Mouse (Mus musculus): ENCODE data around the gene Add3.
A peak's percentile ranks its signal among the peaks of the same experiment; 100 is the strongest.
"Not testable (repeated sequence)": the region's sequence is repeated elsewhere in the genome, so short reads cannot be mapped to it uniquely, and the experiment has no call there.

Gene Add3

GRCm38 (mm10) chr19:53193964-53194582 is 53.8 kb downstream of the Add3 start:
- DNase-seq (ENCODE audit: low spot score in 2 of 2) = peak in 1 of 2 experiments; percentile 57

GRCm38 (mm10) chr19:53194751-53195520 is 54.7 kb downstream of the Add3 start:
- no peak for DNase-seq (ENCODE audit: low spot score in 2 of 2)

- no peak for DNase-seq (ENCODE audit: low spot score in 2 of 2)
These were observed 56.7 kb downstream of the Add3 start for GRCm38 (mm10) chr19:53196961-53197360.

- no peak for DNase-seq (ENCODE audit: low spot score in 2 of 2)
These were observed 57.5 kb downstream of the Add3 start for GRCm38 (mm10) chr19:53197766-53198165.

- DNase-seq (ENCODE audit: low spot score in 2 of 2) = no peak
These were observed 58.7 kb downstream of the Add3 start for GRCm38 (mm10) chr19:53198706-53199572.

GRCm38 (mm10) chr19:53199711-53200110 is 59.5 kb downstream of the Add3 start:
- no peak for DNase-seq (ENCODE audit: low spot score in 2 of 2)

- no peak for DNase-seq (ENCODE audit: low spot score in 2 of 2)
These were observed 61.9 kb downstream of the Add3 start for GRCm38 (mm10) chr19:53202116-53202515.

- no peak for DNase-seq (ENCODE audit: low spot score in 2 of 2)
These were observed 66.7 kb downstream of the Add3 start for GRCm38 (mm10) chr19:53206986-53207385.

- DNase-seq (ENCODE audit: low spot score in 2 of 2) = no peak
These were observed 68.6 kb downstream of the Add3 start for GRCm38 (mm10) chr19:53208830-53209229.

- no peak for DNase-seq (ENCODE audit: low spot score in 2 of 2)
These were observed 70.0 kb downstream of the Add3 start for GRCm38 (mm10) chr19:53210251-53210650.

GRCm38 (mm10) chr19:53215352-53215751 is 75.1 kb downstream of the Add3 start:
- no peak for DNase-seq (ENCODE audit: low spot score in 2 of 2)

GRCm38 (mm10) chr19:53216761-53217538 is 76.7 kb downstream of the Add3 start:
- no peak for DNase-seq (ENCODE audit: low spot score in 2 of 2)

- DNase-seq (ENCODE audit: low spot score in 2 of 2) = no peak
These were observed 77.6 kb downstream of the Add3 start for GRCm38 (mm10) chr19:53217837-53218236.

GRCm38 (mm10) chr19:53219305-53219704 is 79.1 kb downstream of the Add3 start:
- no peak for DNase-seq (ENCODE audit: low spot score in 2 of 2)

GRCm38 (mm10) chr19:53221186-53221585 is 80.9 kb downstream of the Add3 start:
- DNase-seq (ENCODE audit: low spot score in 2 of 2) = no peak

- DNase-seq (ENCODE audit: low spot score in 2 of 2) = not testable (repeated sequence)
These were observed 85.2 kb downstream of the Add3 start for GRCm38 (mm10) chr19:53225249-53226070.

- DNase-seq (ENCODE audit: low spot score in 2 of 2) = no peak
These were observed 86.4 kb downstream of the Add3 start for GRCm38 (mm10) chr19:53226651-53227050.

GRCm38 (mm10) chr19:53228064-53228794 is 88.0 kb downstream of the Add3 start:
- no peak for DNase-seq (ENCODE audit: low spot score in 2 of 2)

GRCm38 (mm10) chr19:53230942-53231815 is 90.9 kb downstream of the Add3 start:
- DNase-seq (ENCODE audit: low spot score in 2 of 2) = no peak
